Mouse (Mus musculus): ENCODE data around the gene Mrtfa. TPM values are rescaled to one million over a fixed set of nuclear protein-coding genes. Genes with fewer than 3 reads are reported as not detected.
A peak's percentile ranks its signal among the peaks of the same experiment; 100 is the strongest.

Mrtfa gene
- total and polyA plus RNA-seq, 3 experiments = 2.3 to 18.3 (median 17.2) TPM

- ATAC-seq (ENCODE audit: extremely low read depth, insufficient number of reproducible peaks, low FRiP score, poor library complexity, severe bottlenecking) (no peak), DNase-seq (ENCODE audit: low spot score) (no peak)
- H3K9me3 ChIP-seq (replicated peaks) = no peaks in the 10 kb centered on the region
- 0 out of 2 replicates have a peak, but pooled peaks have one; percentile 6 for TF ChIP-seq CTCF (IDR thresholded peaks at IDR 0.05; ENCODE audit: low read depth, low read length)
- no peak for TF ChIP-seq TAL1 (conservative IDR thresholded peaks at IDR 0.05; ENCODE audit: low read depth, low read length)
- H3K4me3 ChIP-seq (ENCODE audit: low read depth, low read length) = no peak overlapping the region
- H3K4me1 ChIP-seq (ENCODE audit: insufficient read depth, low read depth, low read length) = peaks cover 27% of the 10 kb centered on the region
- no peaks in the 10 kb centered on the region for H3K27me3 ChIP-seq (ENCODE audit: insufficient read depth, low read length)
- peaks cover 18% of the 10 kb centered on the region for H3K36me3 ChIP-seq (replicated peaks)
Observed at GRCm38 (mm10) chr15:81042276-81042931, 148.2 kb downstream of the Mrtfa start.

- no peaks in the 10 kb centered on the region for H3K9me3 ChIP-seq (replicated peaks)
- no peak overlapping the region for H3K4me3 ChIP-seq (ENCODE audit: low read depth, low read length)
- H3K27me3 ChIP-seq (ENCODE audit: insufficient read depth, low read length) = no peaks in the 10 kb centered on the region
- DNase-seq (ENCODE audit: low spot score) = no peak
- peaks cover 24% of the 10 kb centered on the region for H3K4me1 ChIP-seq (ENCODE audit: insufficient read depth, low read depth, low read length)
- ATAC-seq (ENCODE audit: extremely low read depth, insufficient number of reproducible peaks, low FRiP score, poor library complexity, severe bottlenecking) = no peak
- TF ChIP-seq TAL1 (conservative IDR thresholded peaks at IDR 0.05; ENCODE audit: low read depth, low read length) (no peak), GATA1 (IDR thresholded peaks at IDR 0.05; ENCODE audit: borderline replicate concordance, low read length) (no peak), GATA2 (IDR thresholded peaks at IDR 0.05; ENCODE audit: borderline replicate concordance, low read depth, low read length) (no peak), CTCF (IDR thresholded peaks at IDR 0.05; ENCODE audit: low read depth, low read length) (no peak), POLR2AphosphoS5 (IDR thresholded peaks at IDR 0.05; ENCODE audit: insufficient replicate concordance, low read depth, low read length) (no peak)
- H3K36me3 ChIP-seq (replicated peaks) = peaks cover 18% of the 10 kb centered on the region
Observed at GRCm38 (mm10) chr15:81041767-81042166, 148.8 kb downstream of the Mrtfa start.

DNA sequence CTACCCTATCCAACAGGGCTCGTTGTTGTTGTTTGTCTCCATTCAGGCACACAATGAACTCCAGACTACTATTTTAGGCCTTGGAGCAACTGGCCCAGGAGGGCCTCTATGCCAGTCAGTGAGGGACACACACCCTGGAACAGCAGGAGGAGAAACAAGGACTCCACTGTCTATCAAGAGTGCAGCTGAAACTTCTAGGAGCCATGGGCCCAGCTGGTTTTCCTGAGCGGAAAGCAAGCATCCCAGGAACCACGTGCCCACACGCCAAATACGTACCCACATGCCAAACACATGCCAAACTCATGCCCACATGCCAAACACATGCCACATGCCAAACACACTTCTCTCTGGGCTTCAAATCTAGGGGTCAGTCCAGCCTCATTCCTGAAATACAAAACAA lies 152.1 kb downstream of the Mrtfa start:
- Histone ChIP-seq H3K36me3 (replicated peaks) (peaks cover 11% of the 10 kb centered on the region), H3K4me1 (ENCODE audit: insufficient read depth, low read depth, low read length) (0 out of 2 replicates have a peak, but pooled peaks cover 2% of the 10 kb centered on the region), H3K27me3 (ENCODE audit: insufficient read depth, low read length) (peaks cover 2% of the 10 kb centered on the region; the same call in 1 of the 2 replicates), H3K4me3 (ENCODE audit: low read depth, low read length) (no peak overlapping the region), H3K9me3 (replicated peaks) (no peaks in the 10 kb centered on the region)
- DNase-seq (ENCODE audit: low spot score) (no peak), ATAC-seq (ENCODE audit: extremely low read depth, insufficient number of reproducible peaks, low FRiP score, poor library complexity, severe bottlenecking) (no peak)
- TF ChIP-seq GATA1 (IDR thresholded peaks at IDR 0.05; ENCODE audit: borderline replicate concordance, low read length) = no peak
- no peak for TF ChIP-seq CTCF (IDR thresholded peaks at IDR 0.05; ENCODE audit: low read depth, low read length)
- no peak for TF ChIP-seq GATA2 (IDR thresholded peaks at IDR 0.05; ENCODE audit: borderline replicate concordance, low read depth, low read length)
- no peak for TF ChIP-seq TAL1 (conservative IDR thresholded peaks at IDR 0.05; ENCODE audit: low read depth, low read length)

DNA sequence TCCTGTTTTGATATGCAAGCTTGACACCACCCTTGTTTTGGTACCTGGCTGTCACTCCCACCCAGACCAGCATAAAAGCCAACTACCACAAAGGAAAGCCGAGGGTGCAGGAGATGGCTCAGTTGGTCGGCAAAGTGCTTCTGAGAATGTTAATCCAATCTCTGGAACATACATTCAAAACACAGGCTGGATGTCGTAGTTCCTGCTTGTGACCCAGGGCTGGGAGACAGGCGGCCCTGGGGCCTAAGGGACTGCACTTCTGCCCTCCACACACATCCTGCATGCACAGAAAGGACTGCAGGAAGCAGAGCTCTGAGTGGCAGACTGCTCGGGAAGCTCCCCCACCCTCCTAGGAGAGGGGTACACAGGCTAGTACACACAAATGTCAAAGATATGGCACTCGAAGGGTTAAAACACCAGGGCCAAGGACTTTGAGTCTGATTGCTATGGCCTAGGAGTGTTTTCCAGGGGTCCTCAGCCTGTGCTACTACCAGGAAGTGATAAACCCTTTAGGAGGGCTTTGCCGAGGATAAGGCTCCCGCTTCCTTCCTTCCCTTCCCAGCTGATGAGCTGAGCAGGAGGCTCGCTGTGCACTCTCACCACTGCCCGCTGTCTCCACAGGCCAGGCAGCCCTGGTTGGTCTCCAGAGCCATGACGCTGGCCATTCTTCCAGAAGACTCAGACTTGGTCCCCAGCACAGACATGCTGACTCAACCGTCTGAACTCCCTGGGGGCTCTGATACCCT lies 155.0 kb downstream of the Mrtfa start:
- DNase-seq (ENCODE audit: low spot score) (no peak), ATAC-seq (ENCODE audit: extremely low read depth, insufficient number of reproducible peaks, low FRiP score, poor library complexity, severe bottlenecking) (no peak)
- Histone ChIP-seq H3K9me3 (replicated peaks) (no peaks in the 10 kb centered on the region), H3K4me3 (ENCODE audit: low read depth, low read length) (no peak overlapping the region), H3K27me3 (ENCODE audit: insufficient read depth, low read length) (peaks cover 2% of the 10 kb centered on the region; the same call in 1 of the 2 replicates), H3K36me3 (replicated peaks) (peaks cover 7% of the 10 kb centered on the region), H3K4me1 (ENCODE audit: insufficient read depth, low read depth, low read length) (no peaks in the 10 kb centered on the region; the same call in 1 of the 2 replicates)
- TF ChIP-seq GATA2 (IDR thresholded peaks at IDR 0.05; ENCODE audit: borderline replicate concordance, low read depth, low read length) = no peak
- TF ChIP-seq POLR2AphosphoS5 (IDR thresholded peaks at IDR 0.05; ENCODE audit: insufficient replicate concordance, low read depth, low read length) = no peak
- no peak for TF ChIP-seq TAL1 (conservative IDR thresholded peaks at IDR 0.05; ENCODE audit: low read depth, low read length)
- no peak for TF ChIP-seq GATA1 (IDR thresholded peaks at IDR 0.05; ENCODE audit: borderline replicate concordance, low read length)
- TF ChIP-seq CTCF (IDR thresholded peaks at IDR 0.05; ENCODE audit: low read depth, low read length) = no peak

DNA sequence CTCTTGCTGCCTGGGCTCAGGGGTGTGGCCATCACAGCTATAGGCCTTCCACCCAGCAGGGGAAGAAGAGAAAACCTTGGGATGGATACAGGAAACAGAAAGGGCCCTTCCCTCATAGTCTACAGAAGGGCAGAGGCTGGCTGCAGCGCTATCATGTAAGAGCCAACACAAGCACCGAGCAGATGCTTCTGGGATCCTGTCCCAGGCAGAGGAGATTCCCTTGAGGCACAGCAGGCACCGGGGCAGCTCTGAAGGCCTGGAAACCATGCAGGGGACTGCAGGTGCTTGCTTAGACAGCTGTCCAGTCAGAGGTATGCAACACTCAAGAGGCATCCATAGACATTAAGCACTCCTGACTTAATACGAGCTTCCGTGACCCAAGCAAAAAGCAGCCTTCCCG lies 156.4 kb downstream of the Mrtfa start:
- no peaks in the 10 kb centered on the region; the same call in 1 of the 2 replicates for H3K4me1 ChIP-seq (ENCODE audit: insufficient read depth, low read depth, low read length)
- DNase-seq (ENCODE audit: low spot score) (no peak), ATAC-seq (ENCODE audit: extremely low read depth, insufficient number of reproducible peaks, low FRiP score, poor library complexity, severe bottlenecking) (no peak)
- no peak overlapping the region for H3K4me3 ChIP-seq (ENCODE audit: low read depth, low read length)
- peaks cover 7% of the 10 kb centered on the region for H3K36me3 ChIP-seq (replicated peaks)
- H3K27me3 ChIP-seq (ENCODE audit: insufficient read depth, low read length) = peaks cover 2% of the 10 kb centered on the region; the same call in 1 of the 2 replicates
- H3K9me3 ChIP-seq (replicated peaks) = no peaks in the 10 kb centered on the region
- TF ChIP-seq GATA1 (IDR thresholded peaks at IDR 0.05; ENCODE audit: borderline replicate concordance, low read length) = no peak
- TF ChIP-seq CTCF (IDR thresholded peaks at IDR 0.05; ENCODE audit: low read depth, low read length) = no peak
- TF ChIP-seq GATA2 (IDR thresholded peaks at IDR 0.05; ENCODE audit: borderline replicate concordance, low read depth, low read length) = no peak
- TF ChIP-seq POLR2AphosphoS5 (IDR thresholded peaks at IDR 0.05; ENCODE audit: insufficient replicate concordance, low read depth, low read length) = no peak
- no peak for TF ChIP-seq TAL1 (conservative IDR thresholded peaks at IDR 0.05; ENCODE audit: low read depth, low read length)

- TF ChIP-seq CTCF (IDR thresholded peaks at IDR 0.05; ENCODE audit: low read depth, low read length) (no peak), POLR2AphosphoS5 (IDR thresholded peaks at IDR 0.05; ENCODE audit: insufficient replicate concordance, low read depth, low read length) (no peak), GATA1 (IDR thresholded peaks at IDR 0.05; ENCODE audit: borderline replicate concordance, low read length) (no peak), TAL1 (conservative IDR thresholded peaks at IDR 0.05; ENCODE audit: low read depth, low read length) (no peak), GATA2 (IDR thresholded peaks at IDR 0.05; ENCODE audit: borderline replicate concordance, low read depth, low read length) (no peak)
- Histone ChIP-seq H3K4me1 (ENCODE audit: insufficient read depth, low read depth, low read length) (peaks cover under 1% of the 10 kb centered on the region), H3K9me3 (replicated peaks) (no peaks in the 10 kb centered on the region), H3K27me3 (ENCODE audit: insufficient read depth, low read length) (peaks cover 2% of the 10 kb centered on the region; the same call in 1 of the 2 replicates), H3K4me3 (ENCODE audit: low read depth, low read length) (no peak overlapping the region), H3K36me3 (replicated peaks) (peaks cover 7% of the 10 kb centered on the region)
- ATAC-seq (ENCODE audit: extremely low read depth, insufficient number of reproducible peaks, low FRiP score, poor library complexity, severe bottlenecking) (no peak), DNase-seq (ENCODE audit: low spot score) (no peak)
Observed at GRCm38 (mm10) chr15:81032941-81033629, 157.5 kb downstream of the Mrtfa start.

All from G1E (cell line).